Mouse (Mus musculus): ENCODE results near the gene Grin2d. TPM values are rescaled to one million over a fixed set of nuclear protein-coding genes. Genes with fewer than 3 reads are reported as not detected.
"Not testable (repeated sequence)": the region's sequence is repeated elsewhere in the genome, so short reads cannot be mapped to it uniquely, and the experiment has no call there.

Gene Grin2d
- polyA plus RNA-seq (2011; ENCODE audit: insufficient read depth, insufficient read length, low replicate concordance, missing spikeins): 0.97 and 2.5 TPM in 2 replicates

DNA sequence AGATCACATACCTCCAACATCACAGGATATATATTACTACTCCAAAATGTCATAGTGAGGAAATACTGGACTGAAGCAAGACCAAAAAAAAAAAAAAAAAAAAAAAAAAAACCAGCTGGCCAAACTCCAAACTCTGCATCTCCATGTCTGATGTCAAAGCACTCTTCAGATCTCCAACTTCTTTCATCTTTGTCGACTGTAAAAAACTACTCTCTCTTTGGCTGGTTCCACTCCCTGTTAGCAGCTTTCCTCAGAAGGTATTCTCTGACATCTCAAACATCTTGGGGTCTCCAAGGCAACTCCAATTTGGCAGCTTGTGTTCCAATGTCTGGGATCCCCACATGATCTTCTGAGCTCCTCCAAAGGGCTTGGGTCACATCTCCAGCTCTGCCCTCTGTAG is at the start of gene Grin2d:
Gene Grin2d, minus strand, starts transcription at position 101 of the 400 bp plus-strand sequence.
- H3K27ac ChIP-seq (ENCODE audit: control insufficient read depth, insufficient read depth, low read depth, low read length, poor library complexity); H3K4me1 ChIP-seq (ENCODE audit: control insufficient read depth, insufficient read depth, low read length): not testable (repeated sequence)
- WGBS: 83% methylated on average over 1 of the region's 1 CpGs

DNA sequence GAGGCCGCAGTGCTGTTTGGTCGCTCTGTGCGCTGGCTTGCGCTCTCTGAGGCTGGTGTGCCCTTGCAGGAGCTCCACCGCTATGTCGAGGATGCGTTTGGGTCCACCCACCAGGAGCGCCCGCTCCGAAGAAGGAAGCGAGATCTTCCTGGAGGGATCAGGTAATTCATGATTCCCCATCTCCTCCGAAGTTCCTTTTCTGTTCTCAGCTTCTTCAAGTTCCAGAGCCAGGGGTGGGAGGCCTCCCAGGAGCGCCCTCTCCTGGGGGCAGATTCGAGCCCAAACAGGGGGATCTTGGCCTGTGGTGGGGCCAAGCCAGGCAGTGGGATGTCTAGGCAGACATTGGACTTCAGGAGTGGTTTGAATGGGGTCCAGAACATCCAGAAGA is 46.2 kb upstream of the Grin2d start:
- Histone ChIP-seq H3K27ac (ENCODE audit: control insufficient read depth, insufficient read depth, low read depth, low read length, poor library complexity) (peak overlapping the region; percentile 90), H3K4me3 (replicated peaks; ENCODE audit: control insufficient read depth, low read depth, low read length) (peak overlapping the region; percentile 62), H3K4me1 (ENCODE audit: control insufficient read depth, insufficient read depth, low read length) (peaks cover 11% of the 10 kb centered on the region)
- 8% methylated on average over 14 of the region's 14 CpGs for WGBS
- TF ChIP-seq CTCF (IDR thresholded peaks at IDR 0.05; ENCODE audit: control insufficient read depth, insufficient read depth, low read length) (peak; percentile 48; the same call in 1 of the 2 replicates), POLR2A (IDR thresholded peaks at IDR 0.05; ENCODE audit: borderline replicate concordance, control insufficient read depth, low read depth, low read length) (no peak)

More for the DNA sequence above, at the start of gene Grin2d:
- not testable (repeated sequence) for H3K4me3 ChIP-seq (replicated peaks; ENCODE audit: control insufficient read depth, low read depth, low read length)

DNA sequence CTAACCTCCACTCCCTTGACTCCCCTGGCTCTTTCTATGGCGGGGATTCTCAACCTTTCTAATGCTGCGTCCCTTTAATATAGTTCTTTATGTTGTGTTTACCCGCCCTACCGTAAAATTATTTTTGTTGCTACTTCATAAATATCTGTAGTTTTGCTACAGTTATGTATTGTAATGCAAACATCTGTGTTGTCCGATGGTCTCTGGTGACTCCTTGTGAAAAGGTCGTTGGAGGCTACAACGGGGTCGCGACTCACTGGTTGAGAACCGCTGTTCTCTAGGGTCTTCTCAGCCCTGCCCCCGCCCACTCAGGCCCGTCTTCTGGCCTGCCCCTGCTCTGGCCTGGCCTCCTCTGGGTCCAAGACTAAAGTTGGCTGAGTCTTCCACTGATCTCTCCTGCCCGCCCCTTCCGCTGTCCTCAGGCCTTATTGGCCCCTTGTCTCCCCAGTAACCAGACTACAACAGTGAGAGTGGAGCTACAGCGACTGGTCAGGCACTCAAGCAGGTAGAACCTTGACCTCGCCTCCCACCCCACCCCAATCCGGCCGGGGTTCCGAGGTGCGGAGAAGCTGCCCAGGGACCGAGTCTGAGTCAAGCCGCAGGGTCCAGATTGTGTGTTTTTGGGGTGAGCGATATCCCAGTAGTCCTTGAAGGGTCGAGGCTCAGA is 45.7 kb upstream of the Grin2d start, which contains the start of gene Ccdc114:
Gene Ccdc114, plus strand, starts transcription at position 311 of the 667 bp plus-strand sequence.
- TF ChIP-seq POLR2A (IDR thresholded peaks at IDR 0.05; ENCODE audit: borderline replicate concordance, control insufficient read depth, low read depth, low read length) (peak; percentile 79), CTCF (IDR thresholded peaks at IDR 0.05; ENCODE audit: control insufficient read depth, insufficient read depth, low read length) (no peak)

DNA sequence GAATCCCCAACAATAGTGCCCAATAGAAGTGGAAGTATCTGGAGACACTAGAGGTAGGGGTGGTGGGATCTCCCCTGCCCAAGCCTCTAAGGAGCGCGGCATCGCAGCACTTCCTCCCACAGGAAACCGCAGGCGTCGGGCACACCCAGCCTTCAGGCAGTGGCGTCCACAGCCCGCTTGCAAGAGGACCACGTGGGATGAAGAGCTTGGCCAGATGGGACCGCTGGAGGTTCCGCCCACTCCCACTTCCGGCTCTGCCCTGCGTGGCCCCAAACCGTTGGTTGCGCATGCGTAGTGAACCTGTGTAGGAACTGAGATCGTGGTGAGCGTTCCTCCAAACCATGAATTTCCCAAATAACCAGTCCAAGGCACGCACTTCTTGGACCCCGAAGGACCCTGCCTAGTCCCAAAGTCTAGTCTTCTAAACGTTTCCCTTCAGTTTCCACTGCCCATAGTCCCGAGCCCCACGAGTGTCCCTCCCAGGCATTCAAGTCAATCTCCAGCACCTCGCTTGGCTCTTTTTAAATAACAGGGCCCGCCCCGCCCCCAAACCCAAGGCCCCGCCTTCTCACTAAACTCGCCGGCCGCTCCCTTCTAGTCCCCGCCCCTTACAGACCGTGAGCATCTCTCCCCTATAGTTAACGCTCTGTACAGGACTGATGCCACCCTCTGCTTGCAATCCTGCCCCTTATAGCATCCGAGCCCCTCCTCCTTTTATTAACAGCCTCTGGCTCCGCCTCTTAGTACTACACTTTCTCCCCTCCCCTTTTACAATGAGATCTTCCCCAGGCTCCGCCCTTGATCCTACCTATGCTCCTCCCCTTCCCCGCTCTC is 45.0 kb upstream of the Grin2d start:
- peak overlapping the region; percentile 73 for H3K4me3 ChIP-seq (replicated peaks; ENCODE audit: control insufficient read depth, low read depth, low read length)
- H3K27ac ChIP-seq (ENCODE audit: control insufficient read depth, insufficient read depth, low read depth, low read length, poor library complexity): peak overlapping the region; percentile 90
- WGBS: under 1% methylated on average over 37 of the region's 37 CpGs
- peaks cover 14% of the 10 kb centered on the region for H3K4me1 ChIP-seq (ENCODE audit: control insufficient read depth, insufficient read depth, low read length)
- peak; percentile 54 for TF ChIP-seq POLR2A (IDR thresholded peaks at IDR 0.05; ENCODE audit: borderline replicate concordance, control insufficient read depth, low read depth, low read length)
- no peak for TF ChIP-seq CTCF (IDR thresholded peaks at IDR 0.05; ENCODE audit: control insufficient read depth, insufficient read depth, low read length)

More for the DNA sequence above, 45.7 kb upstream of the Grin2d start, which contains the start of gene Ccdc114:
- peak within 1 kb of the TSS; percentile 73 for H3K4me3 ChIP-seq (replicated peaks; ENCODE audit: control insufficient read depth, low read depth, low read length)
- H3K4me1 ChIP-seq (ENCODE audit: control insufficient read depth, insufficient read depth, low read length): peaks cover 14% of the 10 kb centered on the region
- 2% methylated on average over 24 of the region's 24 CpGs for WGBS
- peak within 1 kb of the TSS; percentile 90 for H3K27ac ChIP-seq (ENCODE audit: control insufficient read depth, insufficient read depth, low read depth, low read length, poor library complexity)

DNA sequence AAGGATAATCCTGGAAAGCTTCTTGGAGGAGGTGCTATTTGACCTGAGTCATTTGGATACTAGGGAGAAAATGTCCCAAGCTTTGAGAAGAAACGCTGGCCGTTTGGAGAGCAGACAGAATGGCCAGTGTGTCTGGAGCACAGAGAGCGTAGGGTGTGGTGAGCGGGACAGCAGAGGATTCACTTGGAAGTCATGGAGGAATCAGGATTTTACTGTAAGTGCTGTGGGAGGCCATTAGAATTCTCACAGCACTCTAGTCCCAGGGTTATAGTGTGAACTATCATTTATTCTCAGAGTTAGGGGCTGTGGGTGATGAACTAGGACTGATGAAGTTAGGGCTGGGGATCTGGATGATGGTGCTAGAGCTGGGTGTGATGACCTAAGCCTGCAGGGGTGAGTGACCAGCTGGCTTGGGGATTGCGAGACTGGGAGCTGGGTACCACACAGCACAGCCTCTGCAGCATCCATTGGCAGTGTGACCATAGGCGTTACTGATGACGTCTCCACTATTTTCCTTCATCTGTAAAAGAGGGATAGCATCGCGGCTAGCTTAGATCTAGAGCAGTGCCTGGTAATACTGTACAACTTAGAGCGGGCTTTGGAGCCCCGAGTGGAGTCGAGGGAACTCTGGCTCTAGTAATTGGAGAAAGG is 43.9 kb upstream of the Grin2d start:
- TF ChIP-seq POLR2A (IDR thresholded peaks at IDR 0.05; ENCODE audit: borderline replicate concordance, control insufficient read depth, low read depth, low read length) (no peak), CTCF (IDR thresholded peaks at IDR 0.05; ENCODE audit: control insufficient read depth, insufficient read depth, low read length) (no peak)
- peaks cover 18% of the 10 kb centered on the region for H3K4me1 ChIP-seq (ENCODE audit: control insufficient read depth, insufficient read depth, low read length)
- 45% methylated on average over 12 of the region's 12 CpGs for WGBS
- peak overlapping the region; percentile 90 for H3K27ac ChIP-seq (ENCODE audit: control insufficient read depth, insufficient read depth, low read depth, low read length, poor library complexity)
- no peak overlapping the region for H3K4me3 ChIP-seq (replicated peaks; ENCODE audit: control insufficient read depth, low read depth, low read length)

DNA sequence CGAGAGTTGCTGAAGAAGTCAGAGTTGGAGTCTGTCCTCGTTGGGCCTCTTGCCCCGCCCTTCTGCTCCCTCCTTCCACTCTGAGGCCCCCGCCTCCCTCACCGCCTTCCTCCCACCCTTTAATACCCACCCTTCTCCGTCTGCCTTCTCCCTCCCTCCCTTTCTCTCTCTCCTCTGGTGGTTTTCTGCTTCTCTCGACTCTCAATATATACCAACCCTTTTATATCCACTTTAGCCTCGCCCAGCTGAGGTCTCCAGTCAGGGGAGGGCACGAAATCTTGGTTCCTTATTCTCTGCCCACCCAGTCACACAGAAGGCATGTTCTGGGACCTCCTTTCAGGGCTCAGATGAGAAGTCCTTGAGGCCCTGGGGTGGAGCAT is 43.1 kb upstream of the Grin2d start, which contains the start of gene Emp3:
Gene Emp3, minus strand, starts transcription at position 163 of the 380 bp plus-strand sequence.
- 1% methylated on average over 9 of the region's 9 CpGs for WGBS
- TF ChIP-seq CTCF (IDR thresholded peaks at IDR 0.05; ENCODE audit: control insufficient read depth, insufficient read depth, low read length) (no peak), POLR2A (IDR thresholded peaks at IDR 0.05; ENCODE audit: borderline replicate concordance, control insufficient read depth, low read depth, low read length) (peak; percentile 61; the same call in 1 of the 2 replicates)
- Histone ChIP-seq H3K4me1 (ENCODE audit: control insufficient read depth, insufficient read depth, low read length) (peaks cover 19% of the 10 kb centered on the region), H3K4me3 (replicated peaks; ENCODE audit: control insufficient read depth, low read depth, low read length) (peak within 1 kb of the TSS; percentile 66), H3K27ac (ENCODE audit: control insufficient read depth, insufficient read depth, low read depth, low read length, poor library complexity) (peak within 1 kb of the TSS; percentile 90)

DNA sequence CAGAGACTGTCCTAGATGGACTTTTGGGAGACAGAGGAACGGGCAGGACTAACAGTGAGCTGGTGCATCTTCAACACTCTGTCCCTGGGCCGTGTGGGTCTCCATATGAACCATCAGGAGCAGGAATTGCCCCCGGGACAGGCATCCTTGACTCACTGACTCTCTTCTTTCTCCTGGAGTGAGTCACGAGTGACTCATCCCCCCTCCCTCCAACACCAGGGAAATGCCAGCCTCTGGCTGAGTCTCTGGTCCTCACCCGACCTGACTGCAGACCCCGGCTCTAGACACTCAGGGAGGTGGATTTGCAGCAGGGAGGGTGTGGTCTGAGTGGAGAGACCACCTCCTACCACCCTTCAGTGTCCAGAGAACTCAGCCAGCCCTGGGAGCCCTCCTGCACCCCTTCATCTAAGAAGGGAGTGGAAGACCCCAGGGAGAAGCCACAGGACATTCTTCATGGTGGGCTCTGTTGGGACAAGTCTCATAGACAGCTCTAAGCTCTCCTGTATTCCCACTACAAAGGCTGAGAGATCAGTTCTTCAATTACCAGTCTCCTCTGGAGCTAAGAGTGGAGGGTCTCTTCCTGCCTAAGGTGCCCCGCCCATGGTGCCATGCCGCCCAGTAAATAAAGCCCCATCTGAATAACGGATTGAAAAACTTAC is 42.5 kb upstream of the Grin2d start:
- Histone ChIP-seq H3K4me1 (ENCODE audit: control insufficient read depth, insufficient read depth, low read length) (peaks cover 19% of the 10 kb centered on the region), H3K27ac (ENCODE audit: control insufficient read depth, insufficient read depth, low read depth, low read length, poor library complexity) (peak overlapping the region; percentile 84), H3K4me3 (replicated peaks; ENCODE audit: control insufficient read depth, low read depth, low read length) (peak overlapping the region; percentile 66)
- TF ChIP-seq POLR2A (IDR thresholded peaks at IDR 0.05; ENCODE audit: borderline replicate concordance, control insufficient read depth, low read depth, low read length) (no peak), CTCF (IDR thresholded peaks at IDR 0.05; ENCODE audit: control insufficient read depth, insufficient read depth, low read length) (no peak)
- WGBS: 1% methylated on average over 9 of the region's 9 CpGs
